Mouse (Mus musculus) frontal cortex, postnatal 10 days (tissue): ENCODE results near the gene Vav3.

Experiments used
- DNase-seq, 2 experiments: peaks; one replicate each; pipeline ENCODE4 v3.0.0; 2022; ENCODE audit warnings: low spot score in 2 of 2, mixed read lengths in 1 of 2

Gene Vav3

GRCm38 (mm10) chr3:109578983-109579382 lies 238.5 kb downstream of the Vav3 start:
- no peak for DNase-seq

- no peak for DNase-seq
These were observed 245.5 kb downstream of the Vav3 start for GRCm38 (mm10) chr3:109585946-109586345.

GRCm38 (mm10) chr3:109592970-109593369 lies 252.5 kb downstream of the Vav3 start:
- no peak for DNase-seq

- no peak for DNase-seq
These were observed 255.6 kb downstream of the Vav3 start for GRCm38 (mm10) chr3:109596084-109596483.

- no peak for DNase-seq
These were observed 260.4 kb downstream of the Vav3 start for GRCm38 (mm10) chr3:109600699-109601451.

- DNase-seq: no peak
These were observed 262.3 kb downstream of the Vav3 start for GRCm38 (mm10) chr3:109602753-109603152.

- DNase-seq: no peak
These were observed 265.7 kb downstream of the Vav3 start for GRCm38 (mm10) chr3:109606121-109606520.

- no peak for DNase-seq
These were observed 281.3 kb downstream of the Vav3 start for GRCm38 (mm10) chr3:109621721-109622120.

- no peak for DNase-seq
These were observed 281.9 kb downstream of the Vav3 start for GRCm38 (mm10) chr3:109622361-109622760.

- DNase-seq: no peak
These were observed 282.4 kb downstream of the Vav3 start for GRCm38 (mm10) chr3:109622816-109623215.

- no peak for DNase-seq
These were observed 283.3 kb downstream of the Vav3 start for GRCm38 (mm10) chr3:109623770-109624169.

GRCm38 (mm10) chr3:109636045-109636444 lies 295.6 kb downstream of the Vav3 start:
- no peak for DNase-seq

GRCm38 (mm10) chr3:109639386-109639785 lies 298.9 kb downstream of the Vav3 start:
- no peak for DNase-seq

- no peak for DNase-seq
These were observed 300.3 kb downstream of the Vav3 start for GRCm38 (mm10) chr3:109640796-109641195.

GRCm38 (mm10) chr3:109648242-109648641 lies 307.8 kb downstream of the Vav3 start:
- no peak for DNase-seq

GRCm38 (mm10) chr3:109651479-109651878 lies 311.0 kb downstream of the Vav3 start:
- no peak for DNase-seq

- DNase-seq: no peak
These were observed 312.6 kb downstream of the Vav3 start for GRCm38 (mm10) chr3:109652860-109653631.

GRCm38 (mm10) chr3:109654386-109654785 lies 313.9 kb downstream of the Vav3 start:
- DNase-seq: no peak

GRCm38 (mm10) chr3:109671716-109672115 lies 331.3 kb downstream of the Vav3 start:
- DNase-seq: no peak

- no peak for DNase-seq
These were observed 332.5 kb downstream of the Vav3 start for GRCm38 (mm10) chr3:109672925-109673324.

- no peak for DNase-seq
These were observed 339.8 kb downstream of the Vav3 start for GRCm38 (mm10) chr3:109680281-109680680.

GRCm38 (mm10) chr3:109681863-109682262 lies 341.4 kb downstream of the Vav3 start:
- DNase-seq: no peak
